Mouse (Mus musculus): ENCODE results near the gene Flt1. TPM values are rescaled to one million over a fixed set of nuclear protein-coding genes. Genes with fewer than 3 reads are reported as not detected.

Flt1 gene
- polyA plus RNA-seq, 1 experiment from 2014 or later: 14.7 TPM

- in situ Hi-C loops (cut with MboI; ENCODE audit: low pct_unique_long_range_greater_than_20kb): no loop called here
- no peaks in the 10 kb centered on the region for H3K27me3 ChIP-seq
- ChIA-PET CTCF (interaction anchor here (1.4 to 1.7 kb wide), 2 partner anchors 12 to 21 kb away, joined by 3 to 4 read pairs; no protein-coding TSS in a partner anchor), POLR2A (interaction anchor here (0.6 kb wide), 1 partner anchor 31 kb away, joined by 4 read pairs; no protein-coding TSS in a partner anchor)
- no peak for TF ChIP-seq CTCF (IDR thresholded peaks at IDR 0.05)
- DNase-seq (ENCODE audit: low read depth, low spot score) (no peak), ATAC-seq (no peak)
Measured at GRCm38 (mm10) chr5:147671765-147672424, 53.9 kb downstream of the Flt1 start.

GRCm38 (mm10) chr5:147668637-147669344, 57.0 kb downstream of the Flt1 start:
- in situ Hi-C loops (cut with MboI; ENCODE audit: low pct_unique_long_range_greater_than_20kb): no loop called here
- CTCF ChIA-PET: no interaction called here

GRCm38 (mm10) chr5:147665946-147666345, 59.9 kb downstream of the Flt1 start:
- ChIA-PET POLR2A (no interaction called here), CTCF (interaction anchor here (0.9 to 1.3 kb wide), 2 partner anchors 17 to 18 kb away, joined by 3 to 4 read pairs; no protein-coding TSS in a partner anchor)
- ATAC-seq: no peak
- H3K27me3 ChIP-seq: no peaks in the 10 kb centered on the region
- in situ Hi-C loops (cut with MboI; ENCODE audit: low pct_unique_long_range_greater_than_20kb): no loop called here
- TF ChIP-seq CTCF (IDR thresholded peaks at IDR 0.05): no peak
- DNase-seq (ENCODE audit: low read depth, low spot score): no peak

More at GRCm38 (mm10) chr5:147668637-147669344, 57.0 kb downstream of the Flt1 start:
- no peaks in the 10 kb centered on the region for H3K27me3 ChIP-seq
- DNase-seq (ENCODE audit: low read depth, low spot score) (no peak), ATAC-seq (no peak)
- peak; percentile 42 for TF ChIP-seq CTCF (IDR thresholded peaks at IDR 0.05)
- POLR2A ChIA-PET: no interaction called here

DNA sequence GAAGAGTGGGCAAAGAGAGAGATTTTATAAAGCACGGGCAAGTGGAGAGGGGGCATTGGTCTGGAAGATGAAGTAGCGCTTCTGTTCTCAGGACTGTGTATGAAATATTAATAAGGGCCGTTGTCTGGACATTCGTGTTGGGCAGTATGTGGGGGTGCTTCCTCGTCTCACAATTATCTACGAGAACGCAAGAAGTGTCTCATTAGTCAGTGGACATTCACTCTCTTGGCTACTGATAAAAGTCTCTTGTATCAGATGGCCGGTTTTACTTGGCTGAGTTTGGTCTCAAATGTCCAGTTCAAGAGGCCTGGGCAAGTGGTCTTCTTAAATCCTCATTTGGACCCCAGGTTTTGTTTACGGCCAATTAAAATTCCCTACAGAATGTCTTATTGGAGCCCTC, 60.4 kb downstream of the Flt1 start:
- ChIA-PET CTCF (no interaction called here), POLR2A (no interaction called here)
- in situ Hi-C loops (cut with MboI; ENCODE audit: low pct_unique_long_range_greater_than_20kb): no loop called here
- ATAC-seq (no peak), DNase-seq (ENCODE audit: low read depth, low spot score) (no peak)
- no peak for TF ChIP-seq CTCF (IDR thresholded peaks at IDR 0.05)
- no peaks in the 10 kb centered on the region for H3K27me3 ChIP-seq

DNA sequence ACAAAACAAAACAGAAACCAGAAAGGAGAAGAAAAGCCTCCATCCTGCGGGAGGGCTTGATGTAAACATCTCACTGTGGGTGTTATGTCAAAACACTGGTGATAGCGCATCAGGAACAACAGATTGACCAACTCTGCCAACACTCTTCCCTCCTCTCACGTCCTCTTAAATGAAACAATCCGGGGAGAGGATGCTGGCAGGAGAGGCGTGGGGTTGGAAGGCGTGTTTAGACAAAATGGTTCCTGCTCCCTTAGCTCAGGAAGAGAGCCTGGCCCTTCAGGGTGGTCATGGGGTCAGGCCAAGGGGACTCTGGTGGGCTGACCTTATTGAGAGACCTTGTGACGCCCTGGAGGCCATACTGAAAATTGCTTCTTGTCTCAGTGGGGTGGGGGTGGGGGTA, 65.9 kb downstream of the Flt1 start:
- DNase-seq (ENCODE audit: low read depth, low spot score) (no peak), ATAC-seq (no peak)
- TF ChIP-seq CTCF (IDR thresholded peaks at IDR 0.05): no peak
- in situ Hi-C loops (cut with MboI; ENCODE audit: low pct_unique_long_range_greater_than_20kb): no loop called here
- ChIA-PET POLR2A (no interaction called here), CTCF (interaction anchor here (1.0 kb wide), 1 partner anchor 11 kb away, joined by 3 read pairs; no protein-coding TSS in a partner anchor)
- no peaks in the 10 kb centered on the region for H3K27me3 ChIP-seq

DNA sequence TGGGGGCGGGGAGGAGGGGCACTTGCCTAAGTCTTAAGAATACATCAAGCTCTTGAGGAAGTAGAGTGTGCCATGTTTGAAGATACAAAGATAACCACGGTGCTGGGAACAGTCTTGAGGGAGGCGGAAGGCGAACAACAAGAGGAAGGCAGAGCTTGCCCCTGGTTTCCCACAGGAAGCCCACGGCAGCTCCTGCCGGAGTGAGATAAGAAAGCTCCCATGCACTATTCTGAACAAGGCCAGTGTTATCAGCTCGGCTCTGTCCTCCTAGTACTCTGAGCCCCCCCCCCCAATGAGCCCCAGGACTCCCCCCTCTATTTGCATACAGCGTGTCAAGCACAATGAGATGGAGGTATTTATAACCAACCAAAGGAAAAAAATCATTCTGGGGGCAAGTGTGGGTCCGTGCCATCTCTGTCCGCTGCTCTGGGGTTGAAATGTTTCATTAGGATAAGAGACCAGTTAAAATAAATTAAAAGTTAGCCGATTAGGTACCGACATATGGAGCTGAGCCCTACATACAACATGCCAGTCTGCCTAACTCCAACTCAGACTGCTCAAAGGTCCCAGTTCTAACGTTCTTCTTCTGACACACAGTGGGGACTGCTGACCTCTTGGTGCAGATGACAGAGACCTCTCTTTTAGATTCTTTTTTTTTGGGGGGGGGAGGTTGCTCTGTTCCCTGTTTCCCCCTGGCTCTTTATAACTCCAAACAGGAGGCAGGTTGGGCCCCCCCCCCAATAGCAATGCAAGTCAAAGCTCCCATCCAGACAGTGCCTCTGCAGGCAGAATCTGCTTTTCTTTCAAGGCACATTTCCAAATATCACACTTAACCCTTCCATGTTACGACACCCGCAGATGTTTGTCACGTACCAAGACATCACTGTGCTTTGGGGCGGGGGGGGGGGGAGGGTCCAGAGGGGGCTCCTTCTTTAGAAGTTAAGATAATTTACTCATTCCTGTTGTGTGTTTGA, 67.6 kb downstream of the Flt1 start:
- no peak for DNase-seq (ENCODE audit: low read depth, low spot score)
- POLR2A ChIA-PET: interaction anchor here (0.9 to 1.1 kb wide), 2 partner anchors 10 to 12 kb away, joined by 3 read pairs; no protein-coding TSS in a partner anchor
- no peak for TF ChIP-seq CTCF (IDR thresholded peaks at IDR 0.05)
- in situ Hi-C loops (cut with MboI; ENCODE audit: low pct_unique_long_range_greater_than_20kb): no loop called here
- H3K27me3 ChIP-seq: no peaks in the 10 kb centered on the region
- CTCF ChIA-PET: no interaction called here
- no peak for ATAC-seq

GRCm38 (mm10) chr5:147655761-147656160, 70.0 kb downstream of the Flt1 start:
- TF ChIP-seq CTCF (IDR thresholded peaks at IDR 0.05): peak; percentile 63
- POLR2A ChIA-PET: no interaction called here
- DNase-seq (ENCODE audit: low read depth, low spot score): no peak
- in situ Hi-C loops (cut with MboI; ENCODE audit: low pct_unique_long_range_greater_than_20kb): no loop called here
- ATAC-seq: no peak
- CTCF ChIA-PET: no interaction called here
- H3K27me3 ChIP-seq: no peaks in the 10 kb centered on the region

DNA sequence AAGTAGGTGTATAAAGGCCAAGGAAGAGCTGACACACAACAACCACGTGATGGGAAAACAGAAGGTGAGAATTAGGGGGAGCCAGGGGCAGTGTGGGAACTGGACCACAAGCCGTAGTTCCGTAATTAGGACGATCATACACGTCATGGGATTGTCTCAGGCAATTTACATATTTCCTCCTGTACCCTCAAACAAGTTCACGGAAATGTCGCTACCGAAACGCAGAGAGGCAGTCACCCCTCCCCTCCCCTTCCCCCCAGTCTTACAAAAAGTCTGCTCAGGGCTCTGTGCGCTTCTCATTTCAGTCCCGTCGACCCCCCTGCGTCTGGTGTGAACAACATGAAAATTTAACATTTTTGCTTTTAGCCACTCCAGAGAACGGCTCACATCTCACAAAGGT, 74.6 kb downstream of the Flt1 start:
- ChIA-PET CTCF (interaction anchor here (1.5 kb wide), 1 partner anchor 20 kb away, joined by 4 read pairs; no protein-coding TSS in a partner anchor), POLR2A (interaction anchor here (0.7 kb wide), 1 partner anchor 220 kb away, joined by 3 read pairs; no protein-coding TSS in a partner anchor)
- TF ChIP-seq CTCF (IDR thresholded peaks at IDR 0.05): no peak
- in situ Hi-C loops (cut with MboI; ENCODE audit: low pct_unique_long_range_greater_than_20kb): no loop called here
- DNase-seq (ENCODE audit: low read depth, low spot score) (no peak), ATAC-seq (no peak)
- no peaks in the 10 kb centered on the region for H3K27me3 ChIP-seq

DNA sequence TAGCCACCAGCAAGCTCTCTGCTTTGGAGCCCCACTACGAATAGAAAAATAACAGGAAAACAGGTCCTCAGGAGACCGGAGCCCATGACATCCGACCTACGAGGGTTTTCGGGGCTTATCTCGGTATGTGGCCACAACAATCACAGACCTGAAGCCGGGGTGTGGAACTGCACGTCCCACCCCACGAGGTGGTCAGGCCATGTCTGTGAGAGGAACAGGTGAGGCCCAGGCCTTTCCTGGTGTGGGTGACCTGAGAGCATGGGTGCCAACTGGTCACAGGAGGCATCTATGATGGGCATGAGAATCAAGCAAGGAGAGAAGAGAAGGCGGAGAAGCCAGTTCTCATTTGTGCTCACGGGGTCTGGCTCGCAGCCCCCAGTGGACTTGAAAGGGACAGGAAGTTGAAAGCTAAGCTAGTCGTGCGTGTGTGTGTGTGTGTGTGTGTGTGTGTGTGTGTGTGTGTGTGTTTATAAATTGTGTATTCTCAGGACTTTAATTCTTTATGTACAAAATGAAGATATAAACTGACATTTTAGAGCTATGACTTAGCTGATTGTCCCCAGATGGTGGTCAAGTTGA, 79.4 kb downstream of the Flt1 start:
- POLR2A ChIA-PET: interaction anchor here (0.6 kb wide), 1 partner anchor 584 kb away, joined by 3 read pairs; no protein-coding TSS in a partner anchor
- CTCF ChIA-PET: no interaction called here
- DNase-seq (ENCODE audit: low read depth, low spot score) (no peak), ATAC-seq (no peak)
- in situ Hi-C loops (cut with MboI; ENCODE audit: low pct_unique_long_range_greater_than_20kb): no loop called here
- no peaks in the 10 kb centered on the region for H3K27me3 ChIP-seq
- no peak for TF ChIP-seq CTCF (IDR thresholded peaks at IDR 0.05)

All from Patski (cell line).